Mouse (Mus musculus) v-Abl transformed pro-B cells (cell line): Measurements from ENCODE around the gene Gpsm2.

Experiments used
- in situ Hi-C, 2 experiments: fragments of 400-800 bp; cut with MboI; formaldehyde crosslinking; loops; one replicate each; pipeline ENCODE4 v1.15.1; 2025; ENCODE audit not compliant: unreplicated experiment in 2 of 2

Gene Gpsm2

GRCm38 (mm10) chr3:108681004-108681403 lies 41.1 kb downstream of the Gpsm2 start:
- in situ Hi-C loops: no loop called here

- in situ Hi-C loops: no loop called here
Observed at GRCm38 (mm10) chr3:108676616-108677015, 45.5 kb downstream of the Gpsm2 start.

- in situ Hi-C loops: loop anchor here in 1 of 2 experiments (25.0 kb wide), 1 partner anchor 251 kb away; the partner anchor contains the start of gene Prpf38b
Observed at GRCm38 (mm10) chr3:108660941-108661340, 61.2 kb downstream of the Gpsm2 start.

GRCm38 (mm10) chr3:108658612-108659011 lies 63.5 kb downstream of the Gpsm2 start:
- in situ Hi-C loops: loop anchor here in 1 of 2 experiments (10.0 to 25.0 kb wide), 2 partner anchors 104 to 254 kb away; partner anchors contain the start of gene Prpf38b

GRCm38 (mm10) chr3:108655486-108655885 lies 66.6 kb downstream of the Gpsm2 start:
- in situ Hi-C loops: loop anchor here in 1 of 2 experiments (10.0 to 25.0 kb wide), 2 partner anchors 101 to 257 kb away; partner anchors contain the start of gene Prpf38b

- in situ Hi-C loops: loop anchor here in 1 of 2 experiments (10.0 to 25.0 kb wide), 2 partner anchors 100 to 258 kb away; partner anchors contain the start of gene Prpf38b
Observed at GRCm38 (mm10) chr3:108654566-108654965, 67.5 kb downstream of the Gpsm2 start.

GRCm38 (mm10) chr3:108653710-108654379 lies 68.3 kb downstream of the Gpsm2 start, which contains the start of gene Clcc1:
Gene Clcc1, plus strand, starts transcription at chr3:108653913.
- in situ Hi-C loops: loop anchor here in 1 of 2 experiments (10.0 to 25.0 kb wide), 2 partner anchors 99 to 258 kb away; partner anchors contain the start of gene Prpf38b

- in situ Hi-C loops: loop anchor here in 1 of 2 experiments (10.0 to 25.0 kb wide), 2 partner anchors 98 to 259 kb away; partner anchors contain the start of gene Prpf38b
Observed at GRCm38 (mm10) chr3:108652866-108653642, 69.1 kb downstream of the Gpsm2 start.

GRCm38 (mm10) chr3:108647681-108648080 lies 74.4 kb downstream of the Gpsm2 start:
- in situ Hi-C loops: loop anchor here (10.0 kb wide), 1 partner anchor 183 kb away; no protein-coding TSS in a partner anchor

GRCm38 (mm10) chr3:108646036-108646435 lies 76.1 kb downstream of the Gpsm2 start:
- in situ Hi-C loops: loop anchor here (10.0 kb wide), 1 partner anchor 181 kb away; no protein-coding TSS in a partner anchor

GRCm38 (mm10) chr3:108644856-108645255 lies 77.3 kb downstream of the Gpsm2 start:
- in situ Hi-C loops: loop anchor here (10.0 kb wide), 1 partner anchor 180 kb away; no protein-coding TSS in a partner anchor

GRCm38 (mm10) chr3:108640998-108641397 lies 81.1 kb downstream of the Gpsm2 start:
- in situ Hi-C loops: loop anchor here (10.0 kb wide), 1 partner anchor 176 kb away; no protein-coding TSS in a partner anchor

- in situ Hi-C loops: loop anchor here (5.0 kb wide), 2 partner anchors 77 to 102 kb away; partner anchors contain the start of genes 5330417C22Rik (in 1 of the 2) and Tmem167b (in 1 of the 2)
Observed at GRCm38 (mm10) chr3:108639412-108639811, 82.7 kb downstream of the Gpsm2 start.

- in situ Hi-C loops: loop anchor here (5.0 kb wide), 2 partner anchors 72 to 97 kb away; partner anchors contain the start of genes 5330417C22Rik (in 1 of the 2) and Tmem167b (in 1 of the 2)
Observed at GRCm38 (mm10) chr3:108634761-108635160, 87.3 kb downstream of the Gpsm2 start.
